Mouse (Mus musculus) small intestine, adult 2 months (tissue): ENCODE results near the gene Nckap1l. TPM values are rescaled to one million over a fixed set of nuclear protein-coding genes. Genes with fewer than 3 reads are reported as not detected.

ENCODE experiments used
- H3K27ac ChIP-seq: fragments of 200-500 bp; 2 replicates; pipeline ENCODE4 v1.5.1; 2012; ENCODE audit warnings: low read depth, low read length, control low read depth, inconsistent platforms; ENCODE audit not compliant: insufficient read depth
- H3K27me3 ChIP-seq: fragments of 200-500 bp; 2 replicates; pipeline ENCODE4 v1.6.1; 2012; ENCODE audit warnings: mild to moderate bottlenecking, moderate library complexity, low read length, inconsistent platforms; ENCODE audit not compliant: control insufficient read depth, insufficient read depth
- H3K36me3 ChIP-seq: fragments of 200-500 bp; 2 replicates; pipeline ENCODE4 v1.6.1; 2012; ENCODE audit warnings: mild to moderate bottlenecking, low read length, control low read depth, inconsistent platforms; ENCODE audit not compliant: control insufficient read depth, insufficient read depth
- H3K4me1 ChIP-seq: fragments of 200-500 bp; 2 replicates; pipeline ENCODE4 v1.6.1; 2012; ENCODE audit warnings: low read length, inconsistent platforms, mixed read lengths; ENCODE audit not compliant: control insufficient read depth, insufficient read depth, insufficient read length
- H3K4me3 ChIP-seq: fragments of 200-500 bp; 2 replicates; pipeline ENCODE4 v1.5.1; 2012; ENCODE audit warnings: low read depth, mild to moderate bottlenecking, control low read depth, inconsistent platforms, low read length, moderate library complexity
- CTCF ChIP-seq: fragments of 200-500 bp; IDR thresholded peaks from 2 replicates; pipeline ENCODE4 v1.5.1; 2012; ENCODE audit warnings: low read depth, mild to moderate bottlenecking, control low read depth, inconsistent platforms, low read length, moderate library complexity, mixed read lengths; ENCODE audit not compliant: insufficient replicate concordance, insufficient read length; ENCODE audit errors: extremely low read depth
- POLR2A ChIP-seq: fragments of 200-500 bp; IDR thresholded peaks from 2 replicates; pipeline ENCODE4 v1.6.1; 2012; ENCODE audit warnings: low read depth, mild to moderate bottlenecking, control low read depth, inconsistent platforms, low read length, moderate library complexity
- WGBS: fragments of 180-500 bp; shearing (Covaris S2); methylation state at CpG from one replicate; pipeline ENCODE4 v1.1.7; 2018; 5-methylcytosine and 5-hydroxymethylcytosine counted together
- polyA plus RNA-seq: library from polyadenylated mRNA; depleted of rRNA; stranded (reverse); fragments of >200 nt; gene quantifications from 2 replicates; pipeline ENCODE4 v1.2.3, GENCODE M21; 2012

Nckap1l gene
- polyA plus RNA-seq, 1 experiment = 5.9 TPM

- H3K27ac ChIP-seq = no peak overlapping the region
- H3K27me3 ChIP-seq = no peaks in the 10 kb centered on the region
- TF ChIP-seq POLR2A = no peak
- peak; percentile 91; the same call in 1 of the 2 replicates for TF ChIP-seq CTCF
- no peak overlapping the region for H3K4me3 ChIP-seq
- 8% methylated on average over 5 of the region's 5 CpGs for WGBS
- H3K36me3 ChIP-seq = 0 out of 2 replicates have a peak, but pooled peaks cover 2% of the 10 kb centered on the region
- H3K4me1 ChIP-seq = no peaks in the 10 kb centered on the region
Measured at GRCm38 (mm10) chr15:103530372-103530771, 76.8 kb downstream of the Nckap1l start.

GRCm38 (mm10) chr15:103534054-103534620 is 80.5 kb downstream of the Nckap1l start:
- 79% methylated on average over 7 of the region's 7 CpGs for WGBS
- no peaks in the 10 kb centered on the region for H3K36me3 ChIP-seq

GRCm38 (mm10) chr15:103535030-103535429 is 81.4 kb downstream of the Nckap1l start:
- H3K27me3 ChIP-seq = peaks cover 20% of the 10 kb centered on the region
- H3K27ac ChIP-seq = no peak overlapping the region
- H3K36me3 ChIP-seq = no peaks in the 10 kb centered on the region
- no peak overlapping the region for H3K4me3 ChIP-seq
- TF ChIP-seq CTCF (no peak), POLR2A (no peak)
- 83% methylated on average over 2 of the region's 2 CpGs for WGBS
- H3K4me1 ChIP-seq = 0 out of 2 replicates have a peak, but pooled peaks cover 4% of the 10 kb centered on the region

More at GRCm38 (mm10) chr15:103534054-103534620, 80.5 kb downstream of the Nckap1l start:
- 0 out of 2 replicates have a peak, but pooled peaks cover 4% of the 10 kb centered on the region for H3K4me1 ChIP-seq
- no peak overlapping the region for H3K27ac ChIP-seq
- peaks cover 20% of the 10 kb centered on the region for H3K27me3 ChIP-seq
- TF ChIP-seq CTCF = no peak
- TF ChIP-seq POLR2A = no peak
- H3K4me3 ChIP-seq = no peak overlapping the region

- Histone ChIP-seq H3K36me3 (no peaks in the 10 kb centered on the region), H3K4me3 (no peak overlapping the region), H3K4me1 (0 out of 2 replicates have a peak, but pooled peaks cover 4% of the 10 kb centered on the region), H3K27me3 (peaks cover 20% of the 10 kb centered on the region), H3K27ac (no peak overlapping the region)
- TF ChIP-seq CTCF = no peak
- WGBS = 74% methylated on average over 1 of the region's 1 CpGs
Measured at GRCm38 (mm10) chr15:103535786-103536185, 82.2 kb downstream of the Nckap1l start.

- TF ChIP-seq CTCF (no peak), POLR2A (no peak)
- Histone ChIP-seq H3K27ac (no peak overlapping the region), H3K4me1 (0 out of 2 replicates have a peak, but pooled peaks cover 4% of the 10 kb centered on the region), H3K36me3 (no peaks in the 10 kb centered on the region), H3K4me3 (no peak overlapping the region), H3K27me3 (peaks cover 20% of the 10 kb centered on the region)
- WGBS = 37% methylated on average over 2 of the region's 2 CpGs
Measured at GRCm38 (mm10) chr15:103536456-103536855, 82.9 kb downstream of the Nckap1l start.

- peak overlapping the region; percentile 62 for H3K4me3 ChIP-seq
- H3K27ac ChIP-seq = no peak overlapping the region
- TF ChIP-seq CTCF = no peak
- no peak for TF ChIP-seq POLR2A
- H3K27me3 ChIP-seq = peaks cover 20% of the 10 kb centered on the region
- WGBS = 10% methylated on average over 37 of the region's 37 CpGs
- 0 out of 2 replicates have a peak, but pooled peaks cover 4% of the 10 kb centered on the region for H3K4me1 ChIP-seq
- no peaks in the 10 kb centered on the region for H3K36me3 ChIP-seq
Measured at GRCm38 (mm10) chr15:103537011-103537821, 83.6 kb downstream of the Nckap1l start.

- H3K36me3 ChIP-seq = no peaks in the 10 kb centered on the region
- peaks cover 20% of the 10 kb centered on the region for H3K27me3 ChIP-seq
- 0 out of 2 replicates have a peak, but pooled peaks cover 4% of the 10 kb centered on the region for H3K4me1 ChIP-seq
- peak within 1 kb of the TSS; percentile 62 for H3K4me3 ChIP-seq
- no peak within 1 kb of the TSS for H3K27ac ChIP-seq
- TF ChIP-seq CTCF = no peak
- TF ChIP-seq POLR2A = no peak
- WGBS = 2% methylated on average over 36 of the region's 36 CpGs
Measured at GRCm38 (mm10) chr15:103537822-103538213, 84.2 kb downstream of the Nckap1l start, which contains the start of gene Ppp1r1a. Gene Ppp1r1a (minus strand): TSS chr15:103538003.
